Mouse (Mus musculus): Measurements from ENCODE around the gene Dcaf5. TPM values are rescaled to one million over a fixed set of nuclear protein-coding genes. Genes with fewer than 3 reads are reported as not detected.

The Dcaf5 gene
- total and polyA plus RNA-seq, 3 experiments = 8.2 to 13.2 (median 13.0) TPM

- dilution Hi-C loops (cut with MboI; ENCODE audit: extremely low pct_ligation_motif_present, extremely low pct_unique_long_range_greater_than_20kb, low sequenced_read_pairs) (no loop called here), in situ Hi-C loops (cut with MboI; ENCODE audit: low pct_ligation_motif_present, low pct_unique_long_range_greater_than_20kb, low sequenced_read_pairs) (no loop called here)
- Histone ChIP-seq H3K4me2 (ENCODE audit: insufficient read depth, low read depth, poor library complexity, severe bottlenecking) (peak overlapping the region; percentile 46; the same call in 1 of the 2 replicates), H3K79me2 (replicated peaks; ENCODE audit: control insufficient read depth, extremely low read depth, insufficient read depth, poor library complexity, severe bottlenecking) (peaks cover 44% of the 10 kb centered on the region), H3K27ac (ENCODE audit: insufficient read depth, low read depth) (peak overlapping the region; percentile 87), H3K36me3 (replicated peaks in 1 of 2; ENCODE audit: control insufficient read depth in 1 of 2, insufficient read depth in 1 of 2, low read length in 1 of 2) (peaks cover 6 to 30% of the 10 kb centered on the region in 2 experiments), H3K9me3 (replicated peaks; ENCODE audit: low read length) (no peaks in the 10 kb centered on the region), H3K4me1 (ENCODE audit: control insufficient read depth in 1 of 2, insufficient read depth in 2 of 2) (peaks cover 4 to 11% of the 10 kb centered on the region in 2 experiments), H3K27me3 (replicated peaks) (peaks cover 1% of the 10 kb centered on the region), H3K4me3 (replicated peaks in 1 of 3; ENCODE audit: low read depth in 2 of 3, low read length in 2 of 3, poor library complexity in 1 of 3) (peak overlapping the region; percentile 79 to 96 (median 90)), H3K9ac (ENCODE audit: insufficient read depth, low read depth) (peak overlapping the region; percentile 91)
- peak; percentile 61 for DNase-seq (ENCODE audit: extremely low read depth)
- no peak for TF ChIP-seq BHLHE40 (IDR thresholded peaks at IDR 0.05; ENCODE audit: low read depth, low read length)
- TF ChIP-seq JUND (conservative IDR thresholded peaks at IDR 0.05; ENCODE audit: low read depth, low read length) = no peak
- TF ChIP-seq ELF1 (IDR thresholded peaks at IDR 0.05; ENCODE audit: low read depth, low read length) = peak; percentile 12; the same call in 1 of the 2 replicates
- peak; percentile 100 for TF ChIP-seq UBTF (IDR thresholded peaks at IDR 0.05; ENCODE audit: low read depth, low read length)
- TF ChIP-seq EP300 (IDR thresholded peaks at IDR 0.05; ENCODE audit: low read length) = no peak
- TF ChIP-seq ZC3H11A (IDR thresholded peaks at IDR 0.05; ENCODE audit: low read depth, low read length) = no peak
- TF ChIP-seq GABPA (IDR thresholded peaks at IDR 0.05; ENCODE audit: insufficient replicate concordance, low read depth, low read length) = no peak
- TF ChIP-seq JUN (IDR thresholded peaks at IDR 0.05; ENCODE audit: insufficient read depth, low read depth, low read length) = no peak
- TF ChIP-seq MEF2A (IDR thresholded peaks at IDR 0.05; ENCODE audit: borderline replicate concordance, low read depth, low read length) = no peak; the same call in 1 of the 2 replicates
- peak; percentile 78 for TF ChIP-seq HCFC1 (IDR thresholded peaks at IDR 0.05; ENCODE audit: low read depth, low read length)
- TF ChIP-seq RCOR1 (conservative IDR thresholded peaks at IDR 0.05; ENCODE audit: low read depth, low read length) = no peak
- no peak for TF ChIP-seq CTCF (conservative IDR thresholded peaks at IDR 0.05 in 1 of 2, IDR thresholded peaks at IDR 0.05 in 1 of 2; ENCODE audit: low read depth in 2 of 2, low read length in 2 of 2)
- TF ChIP-seq MXI1 (IDR thresholded peaks at IDR 0.05; ENCODE audit: low read depth, low read length) = no peak; the same call in 1 of the 2 replicates
- no peak for TF ChIP-seq SMC3 (IDR thresholded peaks at IDR 0.05; ENCODE audit: low read depth, low read length)
- peak; percentile 93; the same call in 1 of the 2 replicates for TF ChIP-seq MAZ (IDR thresholded peaks at IDR 0.05; ENCODE audit: low read depth, low read length)
- no peak for TF ChIP-seq NELFE (IDR thresholded peaks at IDR 0.05; ENCODE audit: low read depth, low read length)
- TF ChIP-seq MYC (IDR thresholded peaks at IDR 0.05; ENCODE audit: low read depth, low read length) = no peak
- TF ChIP-seq MAFK (IDR thresholded peaks at IDR 0.05; ENCODE audit: insufficient replicate concordance, low read length) = no peak
- no peak for TF ChIP-seq POLR2AphosphoS2 (IDR thresholded peaks at IDR 0.05; ENCODE audit: low read depth, low read length)
- no peak; the same call in 1 of the 2 replicates for TF ChIP-seq TCF12 (IDR thresholded peaks at IDR 0.05; ENCODE audit: low read depth, low read length)
- peak; percentile 29; the same call in 1 of the 2 replicates for TF ChIP-seq IRF4 (IDR thresholded peaks at IDR 0.05; ENCODE audit: low read depth, low read length)
- TF ChIP-seq CHD2 (IDR thresholded peaks at IDR 0.05; ENCODE audit: low read length) = no peak
- peak; percentile 54; the same call in 1 of the 2 replicates for TF ChIP-seq POLR2A (IDR thresholded peaks at IDR 0.05; ENCODE audit: low read depth, low read length)
- no peak for TF ChIP-seq PAX5 (IDR thresholded peaks at IDR 0.05; ENCODE audit: low read length)
- TF ChIP-seq NRF1 (IDR thresholded peaks at IDR 0.05; ENCODE audit: low read depth, low read length) = peak; percentile 79
- TF ChIP-seq MAX (IDR thresholded peaks at IDR 0.05; ENCODE audit: low read length) = no peak
- TF ChIP-seq ETS1 (conservative IDR thresholded peaks at IDR 0.05; ENCODE audit: low read depth, low read length) = no peak
- 0 out of 2 replicates have a peak, but pooled peaks have one; percentile 53 for TF ChIP-seq KAT2A (IDR thresholded peaks at IDR 0.05; ENCODE audit: insufficient replicate concordance, low read length)
- no peak for TF ChIP-seq ZMIZ1 (IDR thresholded peaks at IDR 0.05; ENCODE audit: low read depth, low read length)
- TF ChIP-seq TBP (conservative IDR thresholded peaks at IDR 0.05; ENCODE audit: low read depth, low read length) = no peak
- peak; percentile 58; the same call in 1 of the 2 replicates for TF ChIP-seq ZKSCAN1 (IDR thresholded peaks at IDR 0.05; ENCODE audit: borderline replicate concordance, low read depth, low read length)
- no peak; the same call in 1 of the 2 replicates for TF ChIP-seq CHD1 (IDR thresholded peaks at IDR 0.05; ENCODE audit: low read depth, low read length)
- no peak for TF ChIP-seq USF2 (conservative IDR thresholded peaks at IDR 0.05; ENCODE audit: low read depth, low read length)
- no peak for TF ChIP-seq RAD21 (IDR thresholded peaks at IDR 0.05; ENCODE audit: low read depth, low read length)
- peak; percentile 84 for TF ChIP-seq SIN3A (IDR thresholded peaks at IDR 0.05; ENCODE audit: low read length)
- TF ChIP-seq E2F4 (IDR thresholded peaks at IDR 0.05; ENCODE audit: insufficient replicate concordance, low read depth, low read length) = no peak
- no peak for TF ChIP-seq ZNF384 (IDR thresholded peaks at IDR 0.05; ENCODE audit: low read depth, low read length)
- TF ChIP-seq USF1 (IDR thresholded peaks at IDR 0.05; ENCODE audit: low read depth, low read length) = no peak
Observed at GRCm38 (mm10) chr12:80434961-80435691, 1.3 kb downstream of the Dcaf5 start.

All from CH12.LX (cell line).